Mouse (Mus musculus) lung, adult 2 months (tissue): ENCODE data around the gene Ttc12.

Experiments
- CTCF ChIP-seq: fragments of 200-500 bp; IDR thresholded peaks from 2 replicates; pipeline ENCODE4 v1.5.1; 2011; ENCODE audit warnings: mild to moderate bottlenecking, low read length, control low read depth; ENCODE audit not compliant: insufficient read depth
- POLR2A ChIP-seq: fragments of 200-500 bp; IDR thresholded peaks from 2 replicates; pipeline ENCODE4 v1.6.1; 2011; ENCODE audit warnings: low read depth, mild to moderate bottlenecking, control low read depth, low read length, borderline replicate concordance; ENCODE audit errors: extremely low read depth

DNA sequence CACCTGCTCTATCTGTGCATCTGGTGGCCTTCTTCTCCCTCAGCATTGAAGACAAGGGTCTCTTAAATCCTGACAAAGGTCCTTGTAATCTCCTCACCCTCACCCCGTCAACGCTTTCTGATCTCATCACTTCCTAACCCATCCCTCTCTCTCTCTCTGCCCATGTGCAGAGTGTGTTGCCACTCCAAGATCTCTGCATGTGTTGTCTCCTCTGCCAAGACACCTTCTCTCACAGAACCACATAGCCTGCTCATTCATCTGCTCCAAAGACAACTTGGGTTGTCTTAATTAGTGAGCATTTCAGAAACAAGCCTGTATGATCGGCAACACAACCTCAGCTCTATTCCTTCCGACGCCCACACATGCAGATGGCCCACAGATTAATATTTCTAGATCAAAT is 62.2 kb downstream of the Ttc12 start:
- no peak for TF ChIP-seq CTCF
- TF ChIP-seq POLR2A: no peak
